ENCODE assay signal across 12 mouse cellular contexts in the genomic region with DNA sequence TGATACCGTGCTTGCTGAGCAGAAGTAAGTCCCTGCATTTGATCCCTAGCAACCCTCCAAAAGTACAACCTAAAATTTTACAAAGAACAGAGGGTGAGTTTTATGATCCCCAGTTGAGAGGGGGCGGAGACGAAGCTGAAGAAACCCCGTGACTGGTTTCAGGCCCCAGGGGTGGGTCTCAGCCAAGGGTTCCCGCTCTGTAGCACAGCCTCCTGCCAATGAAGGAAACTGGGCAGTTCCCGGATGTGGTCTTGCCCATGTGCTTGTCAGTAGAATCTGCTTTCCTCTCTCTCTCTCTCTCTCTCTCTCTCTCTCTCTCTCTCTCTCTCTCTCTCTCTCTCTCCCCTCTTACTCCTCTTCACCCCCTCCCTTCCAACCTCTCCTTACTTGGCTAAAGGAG. TPM values are rescaled to one million over a fixed set of nuclear protein-coding genes. Genes with fewer than 3 reads are reported as not detected.
DNase-seq lines count a peak whose midpoint lies in the region; ATAC-seq and TF ChIP-seq lines count a peak whose summit lies in the region.
"Had no signal": no experiment of that assay in that cellular context is flagged by ENCODE, and none has a peak within 500 bp of the region (broad histone marks: within the 10 kb centered on the region; RNA-seq: fewer than 3 reads in every experiment).

No protein-coding gene starts in this region.

- H3K27me3 ChIP-seq in MEL (ENCODE audit: control insufficient read depth in 1 of 2, insufficient read depth in 2 of 2, low read length in 2 of 2): no peaks in the 10 kb centered on the region; a peak in 2 of 4 replicates
- H3K27me3 ChIP-seq in forebrain, embryonic 11.5 days (ENCODE audit: control insufficient read depth, insufficient read depth, low read length): no peaks in the 10 kb centered on the region

- no peaks in the 10 kb centered on the region for H3K36me3 ChIP-seq in MEL (ENCODE audit: control insufficient read depth in 1 of 2, insufficient read depth in 2 of 2, low read length in 2 of 2)
- no peaks in the 10 kb centered on the region for H3K36me3 ChIP-seq in forebrain, embryonic 11.5 days (ENCODE audit: control insufficient read depth, insufficient read depth, low read length)
- H3K36me3 ChIP-seq: G1E had no signal

- no peak for TF ChIP-seq EP300 in MEL (IDR thresholded peaks at IDR 0.05; ENCODE audit: low read depth in 1 of 2, low read length in 2 of 2)

- no peak overlapping the region for H3K9ac ChIP-seq in MEL (ENCODE audit: control insufficient read depth, low read depth, low read length, poor library complexity, severe bottlenecking)
- H3K9ac ChIP-seq in forebrain, embryonic 11.5 days (ENCODE audit: low read length): no peak overlapping the region
- H3K9ac ChIP-seq: forebrain, postnatal 0 days had no signal

- H3K79me2 ChIP-seq in MEL (ENCODE audit: control insufficient read depth, insufficient read depth, low read length, poor library complexity): no peaks in the 10 kb centered on the region

- no peak for TF ChIP-seq POLR2A in MEL (IDR thresholded peaks at IDR 0.05; ENCODE audit: control insufficient read depth in 1 of 2, insufficient read depth in 1 of 2, low read depth in 1 of 2, low read length in 2 of 2, poor library complexity in 1 of 2)

- 68% methylated on average over 6 of the region's 6 CpGs for WGBS in forebrain, embryonic 11.5 days

- no peak overlapping the region for H3K4me2 ChIP-seq in forebrain, embryonic 11.5 days (ENCODE audit: low read depth, low read length, severe bottlenecking)

- DNase-seq in CD4-positive helper T cell, adult 2 months (ENCODE audit: low read depth, low spot score): peak; percentile 79
- DNase-seq in MEL (ENCODE audit: low read depth, low spot score): peak; percentile 7
- DNase-seq in thymus, adult 18-20 months: peak; percentile 22 to 62
- no peak for DNase-seq in urinary bladder, postnatal 36 days (ENCODE audit: low spot score in 2 of 2)
- DNase-seq in forebrain, embryonic 11.5 days (ENCODE audit: low spot score): no peak
- DNase-seq in right cerebral cortex, adult 18-20 months: no peak
- DNase-seq: forebrain, postnatal 0 days; heart, adult 18-20 months; kidney, adult 11 months; midbrain, embryonic 14.5 days had no signal

- no peaks in the 10 kb centered on the region for H3K4me1 ChIP-seq in MEL (ENCODE audit: control insufficient read depth in 1 of 2, insufficient read depth in 2 of 2, low read length in 2 of 2)
- no peaks in the 10 kb centered on the region for H3K4me1 ChIP-seq in forebrain, embryonic 11.5 days (replicated peaks; ENCODE audit: control insufficient read depth, insufficient read depth, low read length)

- no peaks in the 10 kb centered on the region for H3K9me3 ChIP-seq in MEL (replicated peaks; ENCODE audit: insufficient read depth, low read length)
- H3K9me3 ChIP-seq in forebrain, embryonic 11.5 days (ENCODE audit: control insufficient read depth, low read length): no peaks in the 10 kb centered on the region
- H3K9me3 ChIP-seq: G1E had no signal

- no peak for TF ChIP-seq RAD21 in MEL (IDR thresholded peaks at IDR 0.05; ENCODE audit: low read depth, low read length)

- no peak overlapping the region for H3K4me3 ChIP-seq in MEL (ENCODE audit: control insufficient read depth in 1 of 2, insufficient read depth in 1 of 2, low read depth in 2 of 2, low read length in 2 of 2)
- no peak overlapping the region for H3K4me3 ChIP-seq in forebrain, embryonic 11.5 days (ENCODE audit: low read depth, low read length)

- no peak for TF ChIP-seq CTCF in MEL (IDR thresholded peaks at IDR 0.05 in 2 of 3, conservative IDR thresholded peaks at IDR 0.05 in 1 of 3; ENCODE audit: control insufficient read depth in 1 of 3, insufficient read depth in 1 of 3, low read depth in 2 of 3, low read length in 3 of 3, poor library complexity in 1 of 3, severe bottlenecking in 1 of 3)

- ATAC-seq in megakaryocyte progenitor cell, adult 5-6 weeks (replicated peaks; ENCODE audit: poor library complexity): peak; percentile 98
- ATAC-seq in forebrain, embryonic 11.5 days (replicated peaks; ENCODE audit: low FRiP score): no peak
- ATAC-seq: forebrain, postnatal 0 days had no signal

- H3K27ac ChIP-seq in MEL (ENCODE audit: control insufficient read depth, low read depth, low read length): no peak overlapping the region
- no peak overlapping the region for H3K27ac ChIP-seq in forebrain, embryonic 11.5 days (ENCODE audit: low read depth, low read length)

TF ChIP-seq in MEL, 35 proteins besides CTCF, POLR2A, EP300 and RAD21:
- no peak for TF ChIP-seq SIN3A (IDR thresholded peaks at IDR 0.05; ENCODE audit: low read length)

RNA-seq across cellular contexts. Expression of gene Fam114a1, which starts 56.0 kb away (rescaled TPM):
- not detected in 2 replicates for total RNA-seq in MEL (2012; rRNA removed)
- under 1 TPM in 1 of 2 experiments, not detected in 1; 0.08 TPM for polyA plus RNA-seq in MEL (2012; ENCODE audit: insufficient read depth in 1 of 2, insufficient read length in 2 of 2, low read depth in 1 of 2, low replicate concordance in 2 of 2, missing spikeins in 1 of 2)
- 5.6 and 7.1 TPM in 2 replicates for total RNA-seq in megakaryocyte progenitor cell, adult 5-6 weeks (2015)
- 5.2 and 7.4 TPM in 2 replicates for total RNA-seq in megakaryocyte progenitor cell, adult 5-6 weeks (2017)
- 14.1 and 16.1 TPM in 2 replicates for polyA plus RNA-seq in forebrain, embryonic 11.5 days (2014; fragmentation: Nextera tagmentation; extraction: Ambion mirVana)
- polyA plus RNA-seq: G1E had no signal

Comparison
In these comparisons a context has a peak if more than half of its experiments do, and no peak if none do; other contexts are left out.
1. DNase-seq: peak in CD4-positive helper T cell, adult 2 months (single experiment), MEL (single experiment) and thymus, adult 18-20 months (2 of 2); none in urinary bladder, postnatal 36 days (0 of 2), forebrain, embryonic 11.5 days (single experiment) and right cerebral cortex, adult 18-20 months (single experiment).